Mouse (Mus musculus) heart, postnatal 0 days (tissue): ENCODE measurements around the gene Vmn1r195. TPM values are rescaled to one million over a fixed set of nuclear protein-coding genes. Genes with fewer than 3 reads are reported as not detected.

Experiments used
- ATAC-seq: fragments of 200-750 bp; cut with Nextera tagmentation; 2 replicates; pipeline ENCODE4 v1.8.0; 2017; ENCODE audit warnings: low read depth, moderate number of reproducible peaks, moderate library complexity; ENCODE audit not compliant: insufficient read depth
- DNase-seq: peaks from one replicate; pipeline ENCODE4 v3.0.0-alpha.2; 2016; ENCODE audit warnings: low spot score
- H3K27ac ChIP-seq: fragments of 300-500 bp; sonication (generic); 2 replicates; pipeline ENCODE4 v1.5.1; 2014; ENCODE audit warnings: low read depth, mild to moderate bottlenecking
- H3K27me3 ChIP-seq: fragments of 300-500 bp; sonication (generic); 2 replicates; pipeline ENCODE4 v1.6.1; 2014; ENCODE audit warnings: low read length, mixed read lengths; ENCODE audit not compliant: control insufficient read depth, insufficient read depth
- H3K36me3 ChIP-seq: fragments of 300-500 bp; sonication (generic); replicated peaks from 2 replicates; pipeline ENCODE4 v1.6.1; 2014; ENCODE audit warnings: low read length, mixed read lengths; ENCODE audit not compliant: control insufficient read depth, insufficient read depth
- H3K4me1 ChIP-seq: fragments of 300-500 bp; sonication (generic); 2 replicates; pipeline ENCODE4 v1.6.1; 2014; ENCODE audit warnings: antibody characterized with exemption; ENCODE audit not compliant: control insufficient read depth, insufficient read depth
- H3K4me2 ChIP-seq: fragments of 300-500 bp; sonication (generic); 2 replicates; pipeline ENCODE4 v1.6.1; 2014; ENCODE audit warnings: low read depth, mild to moderate bottlenecking, low read length, moderate library complexity
- H3K4me3 ChIP-seq: fragments of 300-500 bp; sonication (generic); 2 replicates; pipeline ENCODE4 v1.5.1; 2014; ENCODE audit warnings: low read depth, low read length
- H3K9ac ChIP-seq: fragments of 300-500 bp; sonication (generic); replicated peaks from 2 replicates; pipeline ENCODE4 v1.6.1; 2014; ENCODE audit warnings: low read depth, low read length, mixed read lengths
- H3K9me3 ChIP-seq: fragments of 300-500 bp; sonication (generic); replicated peaks from 2 replicates; pipeline ENCODE4 v1.6.1; 2016; ENCODE audit warnings: low read length; ENCODE audit not compliant: control insufficient read depth
- CTCF ChIP-seq: IDR thresholded peaks from 2 replicates; pipeline ENCODE4 v1.5.1; 2016; ENCODE audit warnings: antibody characterized with exemption, control low read depth, low read depth
- EP300 ChIP-seq: IDR thresholded peaks from 2 replicates; pipeline ENCODE4 v1.6.1; 2016; ENCODE audit warnings: antibody characterized with exemption, low read depth
- WGBS: fragments of 180-500 bp; shearing (Covaris S2); extraction: QIAGEN DNeasy Blood & Tissue Kit; methylation state at CpG from one replicate; pipeline ENCODE4 v1.1.7; 2014; 5-methylcytosine and 5-hydroxymethylcytosine counted together
- polyA plus RNA-seq: library from polyadenylated mRNA; unstranded; fragments of >200 nt; fragmentation: Nextera tagmentation; extraction: Ambion mirVana; gene quantifications from 2 replicates; pipeline ENCODE4 v1.2.1, GENCODE M21; 2015
- total RNA-seq: library from RNA; depleted of rRNA; stranded (reverse); fragments of >200 nt; gene quantifications from 2 replicates; pipeline ENCODE4 v1.2.3, GENCODE M21; 2014; ENCODE audit warnings: low replicate concordance; rRNA removed

Gene Vmn1r195
- total and polyA plus RNA-seq, 2 experiments from 2014 or later = not detected

- WGBS = 57% methylated on average over 2 of the region's 2 CpGs
- TF ChIP-seq CTCF (no peak), EP300 (no peak)
- Histone ChIP-seq H3K4me3 (no peak overlapping the region), H3K9ac (no peak overlapping the region), H3K27me3 (no peaks in the 10 kb centered on the region), H3K4me1 (no peaks in the 10 kb centered on the region), H3K36me3 (no peaks in the 10 kb centered on the region), H3K4me2 (no peak overlapping the region), H3K9me3 (no peaks in the 10 kb centered on the region), H3K27ac (no peak overlapping the region)
- no peak for ATAC-seq
- no peak for DNase-seq
These were observed 45.0 kb downstream of the Vmn1r195 start for GRCm38 (mm10) chr13:22315361-22315760.

DNA sequence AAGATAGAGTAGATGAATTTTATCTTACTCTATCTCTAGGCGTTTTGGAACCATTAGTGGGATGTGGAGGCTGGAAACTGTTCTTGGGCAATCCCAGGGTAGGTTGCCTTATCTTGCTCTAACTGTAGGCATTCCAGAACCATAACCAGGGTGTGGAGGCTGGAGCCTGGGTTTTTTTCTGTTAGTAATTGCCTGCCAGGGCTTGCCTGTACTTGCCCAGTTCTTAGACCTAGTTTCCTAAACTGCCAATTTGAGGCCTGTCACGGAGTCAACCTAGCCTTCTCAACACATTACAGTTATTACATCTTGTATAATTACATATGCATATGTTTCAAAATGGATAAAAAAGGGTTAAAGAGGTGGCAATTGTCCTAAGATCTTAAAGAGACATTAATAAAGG lies 47.0 kb downstream of the Vmn1r195 start:
- WGBS = 67% methylated on average over 2 of the region's 2 CpGs
- ATAC-seq = no peak
- no peak overlapping the region for H3K4me3 ChIP-seq
- H3K9me3 ChIP-seq = no peaks in the 10 kb centered on the region
- no peak for TF ChIP-seq CTCF
- no peak for TF ChIP-seq EP300
- H3K9ac ChIP-seq = no peak overlapping the region
- no peak overlapping the region for H3K27ac ChIP-seq
- DNase-seq = no peak
- no peaks in the 10 kb centered on the region for H3K4me1 ChIP-seq
- no peaks in the 10 kb centered on the region for H3K36me3 ChIP-seq
- H3K27me3 ChIP-seq = no peaks in the 10 kb centered on the region
- H3K4me2 ChIP-seq = no peak overlapping the region

- TF ChIP-seq EP300 (no peak), CTCF (no peak)
- Histone ChIP-seq H3K4me1 (no peaks in the 10 kb centered on the region), H3K4me2 (no peak overlapping the region), H3K36me3 (no peaks in the 10 kb centered on the region), H3K27ac (no peak overlapping the region), H3K9ac (no peak overlapping the region), H3K9me3 (no peaks in the 10 kb centered on the region), H3K27me3 (no peaks in the 10 kb centered on the region), H3K4me3 (no peak overlapping the region)
- ATAC-seq (no peak), DNase-seq (no peak)
These were observed 49.8 kb downstream of the Vmn1r195 start for GRCm38 (mm10) chr13:22320091-22320490.

DNA sequence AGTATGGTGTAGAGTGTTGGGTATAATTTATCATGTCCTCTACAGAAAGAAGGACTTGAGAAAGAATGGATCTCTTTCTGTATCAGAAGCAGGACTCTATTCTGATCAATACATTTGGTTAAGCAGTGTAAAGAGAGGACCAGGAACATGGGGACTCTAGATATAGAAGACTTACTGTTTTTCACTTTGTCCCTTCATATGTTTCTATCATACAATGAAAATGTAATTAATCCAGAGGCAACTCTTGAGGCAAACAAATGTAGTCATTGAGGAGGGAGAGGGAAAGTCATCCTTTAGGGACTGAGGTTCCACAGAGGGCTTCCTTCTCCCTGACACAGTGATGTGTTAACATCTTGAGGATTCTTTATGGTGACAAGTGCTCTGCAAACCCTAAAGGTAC lies 54.0 kb downstream of the Vmn1r195 start, which contains the start of gene Vmn1r197:
Gene Vmn1r197, plus strand, starts transcription at position 301 of the 400 bp plus-strand sequence.
- Histone ChIP-seq H3K36me3 (no peaks in the 10 kb centered on the region), H3K4me3 (no peak within 1 kb of the TSS), H3K4me1 (no peaks in the 10 kb centered on the region), H3K9me3 (no peaks in the 10 kb centered on the region), H3K27ac (no peak within 1 kb of the TSS), H3K4me2 (no peak within 1 kb of the TSS), H3K27me3 (no peaks in the 10 kb centered on the region), H3K9ac (no peak within 1 kb of the TSS)
- TF ChIP-seq CTCF = no peak
- TF ChIP-seq EP300 = no peak
- DNase-seq (no peak), ATAC-seq (no peak)

Other genes with a start within 250 kb of the Vmn1r195 start
- 48.9 and 128 TPM in 2 replicates for gene Hist1h2ah, start 235.0 kb upstream of the Vmn1r195 start, total RNA-seq
- 1.9 TPM in 1 of 2 replicates, not detected in the other for gene Hist1h2ah, start 235.0 kb upstream of the Vmn1r195 start, polyA plus RNA-seq
- 563 and 573 TPM in 2 replicates for gene Hist1h2bk, start 234.7 kb upstream of the Vmn1r195 start, total RNA-seq
- gene Hist1h2bk, start 234.7 kb upstream of the Vmn1r195 start, polyA plus RNA-seq = 0.34 TPM in 1 of 2 replicates, not detected in the other
- gene Hist1h4i, start 229.2 kb upstream of the Vmn1r195 start, total RNA-seq = 29.3 and 34.1 TPM in 2 replicates
- gene Hist1h4i, start 229.2 kb upstream of the Vmn1r195 start, polyA plus RNA-seq = 4.0 and 4.2 TPM in 2 replicates
- 658 and 1,026 TPM in 2 replicates for gene Hist1h2ag, start 227.6 kb upstream of the Vmn1r195 start, total RNA-seq
- gene Hist1h2ag, start 227.6 kb upstream of the Vmn1r195 start, polyA plus RNA-seq = 7.6 and 7.9 TPM in 2 replicates
- 1,225 and 1,316 TPM in 2 replicates for gene Hist1h2bj, start 227.3 kb upstream of the Vmn1r195 start, total RNA-seq
- 1.7 and 3.1 TPM in 2 replicates for gene Hist1h2bj, start 227.3 kb upstream of the Vmn1r195 start, polyA plus RNA-seq
- gene Vmn1r188, start 186.1 kb upstream of the Vmn1r195 start, total RNA-seq = not detected in 2 replicates
- not detected in 2 replicates for gene Vmn1r188, start 186.1 kb upstream of the Vmn1r195 start, polyA plus RNA-seq
- gene Vmn1r189, start 164.7 kb upstream of the Vmn1r195 start, total RNA-seq = not detected in 2 replicates
- not detected in 2 replicates for gene Vmn1r189, start 164.7 kb upstream of the Vmn1r195 start, polyA plus RNA-seq
- gene Vmn1r191, start 86.6 kb upstream of the Vmn1r195 start, total RNA-seq = not detected in 2 replicates
- gene Vmn1r191, start 86.6 kb upstream of the Vmn1r195 start, polyA plus RNA-seq = not detected in 2 replicates
- not detected in 2 replicates for gene Vmn1r192, start 79.4 kb upstream of the Vmn1r195 start, total RNA-seq
- not detected in 2 replicates for gene Vmn1r192, start 79.4 kb upstream of the Vmn1r195 start, polyA plus RNA-seq
- not detected in 2 replicates for gene Vmn1r193, start 47.4 kb upstream of the Vmn1r195 start, total RNA-seq
- not detected in 2 replicates for gene Vmn1r193, start 47.4 kb upstream of the Vmn1r195 start, polyA plus RNA-seq
- not detected in 2 replicates for gene Vmn1r194, start 26.3 kb upstream of the Vmn1r195 start, total RNA-seq
- gene Vmn1r194, start 26.3 kb upstream of the Vmn1r195 start, polyA plus RNA-seq = not detected in 2 replicates
- gene Vmn1r196, start 19.4 kb downstream of the Vmn1r195 start, total RNA-seq = not detected in 2 replicates
- gene Vmn1r196, start 19.4 kb downstream of the Vmn1r195 start, polyA plus RNA-seq = not detected in 2 replicates
- gene Vmn1r197, start 54.1 kb downstream of the Vmn1r195 start, total RNA-seq = not detected in 2 replicates
- not detected in 2 replicates for gene Vmn1r197, start 54.1 kb downstream of the Vmn1r195 start, polyA plus RNA-seq
- gene Vmn1r198, start 79.8 kb downstream of the Vmn1r195 start, total RNA-seq = not detected in 2 replicates
- not detected in 2 replicates for gene Vmn1r198, start 79.8 kb downstream of the Vmn1r195 start, polyA plus RNA-seq
- gene Vmn1r199, start 109.3 kb downstream of the Vmn1r195 start, total RNA-seq = not detected in 2 replicates
- not detected in 2 replicates for gene Vmn1r199, start 109.3 kb downstream of the Vmn1r195 start, polyA plus RNA-seq
- gene Vmn1r200, start 119.9 kb downstream of the Vmn1r195 start, total RNA-seq = not detected in 2 replicates
- not detected in 2 replicates for gene Vmn1r200, start 119.9 kb downstream of the Vmn1r195 start, polyA plus RNA-seq
- gene Vmn1r201, start 201.4 kb downstream of the Vmn1r195 start, total RNA-seq = not detected in 2 replicates
- not detected in 2 replicates for gene Vmn1r201, start 201.4 kb downstream of the Vmn1r195 start, polyA plus RNA-seq
- not detected in 2 replicates for gene Vmn1r202, start 234.9 kb downstream of the Vmn1r195 start, total RNA-seq
- gene Vmn1r202, start 234.9 kb downstream of the Vmn1r195 start, polyA plus RNA-seq = not detected in 2 replicates
- gene Vmn1r203, start 247.6 kb downstream of the Vmn1r195 start, total RNA-seq = not detected in 2 replicates
- gene Vmn1r203, start 247.6 kb downstream of the Vmn1r195 start, polyA plus RNA-seq = not detected in 2 replicates